Mouse (Mus musculus): Measurements from ENCODE around the gene Bcl9. TPM values are rescaled to one million over a fixed set of nuclear protein-coding genes. Genes with fewer than 3 reads are reported as not detected.

Bcl9 gene
- total and polyA plus RNA-seq, 3 experiments, result 2.1 to 20.8 TPM; not detected in 1

GRCm38 (mm10) chr3:97227259-97228005, 70.3 kb downstream of the Bcl9 start (continued):
- no peak for TF ChIP-seq BHLHE40 (IDR thresholded peaks at IDR 0.05; ENCODE audit: borderline replicate concordance, low read depth, low read length)
- peak; percentile 73 for TF ChIP-seq TBP (IDR thresholded peaks at IDR 0.05; ENCODE audit: low read depth, low read length)
- no peak for TF ChIP-seq MAFK (IDR thresholded peaks at IDR 0.05; ENCODE audit: borderline replicate concordance, low read depth, low read length)
- TF ChIP-seq ZNF384 (IDR thresholded peaks at IDR 0.05; ENCODE audit: low read depth, low read length), result no peak; the same call in 1 of the 2 replicates
- peak; percentile 79 for TF ChIP-seq USF1 (IDR thresholded peaks at IDR 0.05; ENCODE audit: low read depth, low read length)
- no peak for TF ChIP-seq GABPA (IDR thresholded peaks at IDR 0.05; ENCODE audit: low read depth, low read length)
- TF ChIP-seq EP300 (IDR thresholded peaks at IDR 0.05; ENCODE audit: low read depth in 1 of 2, low read length in 2 of 2), result 0 out of 4 replicates have a peak, but pooled peaks of 1 of the 2 experiments have one; percentile 14
- TF ChIP-seq RAD21 (IDR thresholded peaks at IDR 0.05; ENCODE audit: low read depth, low read length), result no peak; the same call in 1 of the 2 replicates
- TF ChIP-seq SIN3A (IDR thresholded peaks at IDR 0.05; ENCODE audit: low read length), result peak; percentile 94
- no peak for TF ChIP-seq USF2 (IDR thresholded peaks at IDR 0.05; ENCODE audit: borderline replicate concordance in 1 of 2, insufficient read depth in 1 of 2, low read depth in 1 of 2, low read length in 2 of 2)
- no peak for TF ChIP-seq ZKSCAN1 (IDR thresholded peaks at IDR 0.05; ENCODE audit: low read depth, low read length)
- no peak for TF ChIP-seq KAT2A (conservative IDR thresholded peaks at IDR 0.05; ENCODE audit: low read depth, low read length)
- no peak; the same call in 1 of the 2 replicates for TF ChIP-seq CHD2 (IDR thresholded peaks at IDR 0.05; ENCODE audit: low read length)
- no peak for TF ChIP-seq ETS1 (IDR thresholded peaks at IDR 0.05; ENCODE audit: low read depth, low read length)
- TF ChIP-seq TAL1 (IDR thresholded peaks at IDR 0.05; ENCODE audit: low read length), result no peak
- no peak for TF ChIP-seq JUND (IDR thresholded peaks at IDR 0.05; ENCODE audit: low read depth, low read length)
- 0 out of 2 replicates have a peak, but pooled peaks have one; percentile 91 for TF ChIP-seq UBTF (IDR thresholded peaks at IDR 0.05; ENCODE audit: borderline replicate concordance, insufficient read depth, low read depth, low read length)
- peak; percentile 44; the same call in 1 of the 2 replicates for TF ChIP-seq TCF12 (IDR thresholded peaks at IDR 0.05; ENCODE audit: low read depth, low read length)
- TF ChIP-seq POLR2A (IDR thresholded peaks at IDR 0.05; ENCODE audit: control insufficient read depth in 1 of 2, insufficient read depth in 1 of 2, low read depth in 1 of 2, low read length in 2 of 2, poor library complexity in 1 of 2), result peak; percentile 55 to 75
- peak; percentile 47; the same call in 1 of the 2 replicates for TF ChIP-seq ELF1 (IDR thresholded peaks at IDR 0.05; ENCODE audit: low read depth, low read length)
- 0 out of 2 replicates have a peak, but pooled peaks have one; percentile 47 for TF ChIP-seq MXI1 (IDR thresholded peaks at IDR 0.05; ENCODE audit: low read depth, low read length)
- TF ChIP-seq CTCF (IDR thresholded peaks at IDR 0.05 in 2 of 3, conservative IDR thresholded peaks at IDR 0.05 in 1 of 3; ENCODE audit: control insufficient read depth in 1 of 3, insufficient read depth in 1 of 3, low read depth in 2 of 3, low read length in 3 of 3, poor library complexity in 1 of 3, severe bottlenecking in 1 of 3), result peak in 1 of 3 experiments; percentile 23; a peak in 2 of 6 replicates
- no peak for TF ChIP-seq MYC (IDR thresholded peaks at IDR 0.05; ENCODE audit: low read depth, low read length)
